10 mouse cellular contexts compared by ENCODE assay signal in the genomic region with DNA sequence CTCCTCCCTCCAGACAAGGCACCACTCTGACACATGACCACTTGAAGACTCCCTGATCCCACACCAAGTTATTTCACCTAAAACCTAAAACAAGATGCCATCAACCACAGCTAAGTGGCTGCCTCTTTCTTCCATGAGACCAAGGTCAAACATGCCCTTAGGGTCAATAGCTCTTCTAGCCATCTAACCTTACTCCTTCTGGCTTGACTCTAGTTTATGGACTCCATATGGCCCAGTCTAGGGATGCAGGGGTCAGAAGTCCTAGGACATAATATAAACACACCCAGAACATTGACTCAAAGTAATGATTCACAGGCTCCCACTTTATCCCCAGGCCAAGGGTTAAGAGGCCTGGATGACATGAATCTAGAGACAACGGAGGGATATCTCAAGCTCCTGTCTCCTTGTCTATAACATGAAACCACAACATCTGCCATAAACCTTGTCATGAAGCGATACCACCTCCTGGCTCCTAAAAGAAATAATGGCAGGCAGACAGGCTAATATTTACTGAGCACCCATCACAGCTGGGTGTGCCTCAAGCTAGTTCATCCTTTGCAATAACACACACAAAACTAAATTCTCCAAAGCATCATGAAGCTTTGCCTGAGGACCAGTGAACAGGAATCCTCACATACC.
DNase-seq lines count a peak whose midpoint lies in the region; ATAC-seq and TF ChIP-seq lines count a peak whose summit lies in the region.
"Had no signal": no experiment of that assay in that cellular context is flagged by ENCODE, and none has a peak within 500 bp of the region (broad histone marks: within the 10 kb centered on the region; RNA-seq: fewer than 3 reads in every experiment).

No protein-coding gene starts in this region.

- H3K79me2 ChIP-seq in liver, adult 2 months (ENCODE audit: control insufficient read depth, insufficient read depth, low read length), result peaks cover 20% of the 10 kb centered on the region; the same call in 1 of the 2 replicates
- peaks cover 15% of the 10 kb centered on the region for H3K79me2 ChIP-seq in myocyte (ENCODE audit: control insufficient read depth, insufficient read depth)

- no peaks in the 10 kb centered on the region for H3K27me3 ChIP-seq in liver, adult 2 months (ENCODE audit: control insufficient read depth, insufficient read depth, low read length)
- H3K27me3 ChIP-seq in heart, embryonic 16.5 days (ENCODE audit: control insufficient read depth, insufficient read depth, low read length), result no peaks in the 10 kb centered on the region
- H3K27me3 ChIP-seq in myocyte (ENCODE audit: control insufficient read depth, insufficient read depth, insufficient read length), result no peaks in the 10 kb centered on the region
- H3K27me3 ChIP-seq in midbrain, postnatal 0 days (ENCODE audit: insufficient read depth, low read length), result no peaks in the 10 kb centered on the region

- H3K4me2 ChIP-seq in heart, embryonic 16.5 days (ENCODE audit: low read depth, low read length), result peak overlapping the region; percentile 62
- peak overlapping the region; percentile 31 for H3K4me2 ChIP-seq in myocyte (ENCODE audit: low read depth)
- no peak overlapping the region for H3K4me2 ChIP-seq in midbrain, postnatal 0 days (ENCODE audit: low read depth, low read length, poor library complexity, severe bottlenecking)

- H3K9ac ChIP-seq in liver, adult 2 months (ENCODE audit: low read depth, low read length), result no peak overlapping the region
- peak overlapping the region; percentile 64 for H3K9ac ChIP-seq in heart, embryonic 16.5 days (ENCODE audit: low read length)
- no peak overlapping the region for H3K9ac ChIP-seq in midbrain, postnatal 0 days (replicated peaks; ENCODE audit: low read length, poor library complexity, severe bottlenecking)

- H3K9me3 ChIP-seq in heart, embryonic 16.5 days (replicated peaks; ENCODE audit: control insufficient read depth, low read length), result no peaks in the 10 kb centered on the region
- no peaks in the 10 kb centered on the region for H3K9me3 ChIP-seq in midbrain, postnatal 0 days (ENCODE audit: low read length)

- H3K4me1 ChIP-seq in liver, adult 2 months (ENCODE audit: control insufficient read depth, insufficient read depth, low read length), result peaks cover 37% of the 10 kb centered on the region
- peaks cover 90% of the 10 kb centered on the region for H3K4me1 ChIP-seq in heart, embryonic 16.5 days (ENCODE audit: control insufficient read depth, insufficient read depth, low read length)
- H3K4me1 ChIP-seq in midbrain, postnatal 0 days (ENCODE audit: insufficient read depth, low read length), result no peaks in the 10 kb centered on the region

- peak overlapping the region; percentile 42 for H3K4me3 ChIP-seq in gastrocnemius, adult 2 months
- no peak overlapping the region for H3K4me3 ChIP-seq in liver, adult 2 months (ENCODE audit: insufficient read depth, low read depth, low read length)
- H3K4me3 ChIP-seq in heart, embryonic 16.5 days (ENCODE audit: low read length), result peak overlapping the region; percentile 41
- H3K4me3 ChIP-seq in myocyte, result no peak overlapping the region
- no peak overlapping the region for H3K4me3 ChIP-seq in midbrain, postnatal 0 days (ENCODE audit: low read depth, low read length)

- TF ChIP-seq POLR2A in liver, adult 2 months (IDR thresholded peaks at IDR 0.05; ENCODE audit: extremely low read depth, insufficient read depth, low read length), result no peak
- no peak for TF ChIP-seq POLR2A in myocyte (IDR thresholded peaks at IDR 0.05; ENCODE audit: insufficient read length, low read depth)

- no peak for ATAC-seq in heart, embryonic 16.5 days (replicated peaks; ENCODE audit: extremely low read depth, insufficient read depth, low FRiP score)
- ATAC-seq in activated CD4-positive, CD25-positive, alpha-beta regulatory T cell, adult 4 months, result no peak
- ATAC-seq in midbrain, postnatal 0 days (ENCODE audit: low FRiP score), result no peak

- no peak for TF ChIP-seq CTCF in gastrocnemius, adult 2 months (IDR thresholded peaks at IDR 0.05)
- TF ChIP-seq CTCF in liver, adult 2 months (IDR thresholded peaks at IDR 0.05; ENCODE audit: low read depth, low read length), result no peak
- TF ChIP-seq CTCF in midbrain, postnatal 0 days (IDR thresholded peaks at IDR 0.05), result no peak

- H3K36me3 ChIP-seq in liver, adult 2 months (ENCODE audit: control insufficient read depth, insufficient read depth, low read length), result peaks cover 26% of the 10 kb centered on the region; the same call in 1 of the 2 replicates
- H3K36me3 ChIP-seq in heart, embryonic 16.5 days (ENCODE audit: control insufficient read depth, insufficient read depth), result peaks cover 11% of the 10 kb centered on the region
- H3K36me3 ChIP-seq in myocyte (ENCODE audit: control insufficient read depth, insufficient read depth), result peaks cover 4% of the 10 kb centered on the region
- H3K36me3 ChIP-seq in midbrain, postnatal 0 days (ENCODE audit: insufficient read depth, low read length), result no peaks in the 10 kb centered on the region

- intact Hi-C loops in gastrocnemius, adult 2 months (cut with DNase I), result no loop called here

- no peak for DNase-seq in gastrocnemius, adult 2 months
- no peak for DNase-seq in gastrocnemius, adult 8-10 months (ENCODE audit: low spot score in 2 of 2)
- DNase-seq in liver, adult 2 months (ENCODE audit: extremely low read depth, low read depth, low spot score), result no peak
- no peak for DNase-seq in liver
- no peak for DNase-seq in midbrain, postnatal 0 days (ENCODE audit: low spot score)
- DNase-seq: B cell, adult 2 months; cerebellum, postnatal 25 days had no signal

- H3K27ac ChIP-seq in gastrocnemius, adult 2 months, result peak overlapping the region; percentile 90
- H3K27ac ChIP-seq in liver, adult 2 months (replicated peaks; ENCODE audit: insufficient read depth, low read depth, low read length), result peak overlapping the region; percentile 15; the same call in 1 of the 2 replicates
- peak overlapping the region; percentile 94 for H3K27ac ChIP-seq in heart, embryonic 16.5 days (ENCODE audit: low read length)
- H3K27ac ChIP-seq in midbrain, postnatal 0 days (ENCODE audit: low read depth, low read length), result no peak overlapping the region

- 65% methylated on average over 2 of the region's 2 CpGs for whole genome bisulfite sequencing in liver, adult 2 months
- 66% methylated on average over 2 of the region's 2 CpGs for WGBS in heart, embryonic 16.5 days
- WGBS in midbrain, postnatal 0 days, result 96% methylated on average over 2 of the region's 2 CpGs

- no peak overlapping the region for H3ac ChIP-seq in myocyte (ENCODE audit: control insufficient read depth, insufficient read length)

TF ChIP-seq in myocyte, 11 proteins besides CTCF, POLR2A, EP300 and RAD21:
- TF ChIP-seq MAX (IDR thresholded peaks at IDR 0.05; ENCODE audit: low read depth), result no peak
- TF ChIP-seq POLR2AphosphoS2 (IDR thresholded peaks at IDR 0.05; ENCODE audit: insufficient read length, low read depth), result no peak
- TF ChIP-seq MYOG (IDR thresholded peaks at IDR 0.05; ENCODE audit: control insufficient read depth in 1 of 3, insufficient read depth in 1 of 3, insufficient read length in 2 of 3, low read depth in 2 of 3), result no peak
- no peak for TF ChIP-seq TCF3 (IDR thresholded peaks at IDR 0.05; ENCODE audit: insufficient read length, low read depth)
TF ChIP-seq in myocyte: peak in this region for 0.

Comparison
In these comparisons a context has a peak if more than half of its experiments do, and no peak if none do; other contexts are left out.
1. H3K4me3 ChIP-seq: peak in gastrocnemius, adult 2 months (single experiment) and heart, embryonic 16.5 days (single experiment); none in liver, adult 2 months (single experiment), myocyte (single experiment) and midbrain, postnatal 0 days (single experiment).